Mouse (Mus musculus): ENCODE measurements around the gene Colgalt1. TPM values are rescaled to one million over a fixed set of nuclear protein-coding genes. Genes with fewer than 3 reads are reported as not detected.

Colgalt1 gene
- total and polyA plus RNA-seq, 3 experiments = 50.9 to 102 (median 59.0) TPM

DNA sequence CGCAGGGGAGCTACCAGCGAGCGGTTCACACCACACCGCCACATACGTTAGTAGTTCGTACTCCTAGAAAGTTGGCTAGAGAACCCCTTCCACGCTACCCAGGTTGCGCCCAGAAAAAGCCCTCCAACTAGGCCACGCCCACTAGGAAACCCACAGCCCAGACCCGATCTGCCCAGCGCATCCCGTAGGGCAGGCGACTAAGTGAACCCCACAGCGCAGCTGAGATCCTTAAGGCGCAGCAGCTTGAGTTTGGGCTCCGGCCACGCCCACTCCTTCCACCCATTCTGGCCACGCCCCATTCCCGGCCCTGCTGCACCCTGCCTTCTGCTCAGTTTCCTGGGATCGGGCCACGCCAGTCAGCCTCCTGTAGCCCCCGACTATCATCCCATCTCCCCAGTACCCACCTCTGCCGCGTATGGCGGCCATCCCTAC lies 19.0 kb downstream of the Colgalt1 start:
- no peaks in the 10 kb centered on the region for H3K27me3 ChIP-seq (ENCODE audit: control insufficient read depth in 1 of 2, insufficient read depth in 2 of 2, low read length in 2 of 2)
- H3K27ac ChIP-seq (ENCODE audit: control insufficient read depth, low read depth, low read length) = no peak overlapping the region; the same call in 1 of the 2 replicates
- H3K36me3 ChIP-seq (ENCODE audit: control insufficient read depth in 1 of 2, insufficient read depth in 2 of 2, low read length in 2 of 2) = peaks cover 0 to 12% of the 10 kb centered on the region in 2 experiments; a peak in 2 of 4 replicates
- H3K4me3 ChIP-seq (ENCODE audit: control insufficient read depth in 1 of 2, insufficient read depth in 1 of 2, low read depth in 2 of 2, low read length in 2 of 2) = peak overlapping the region; percentile 43 to 65
- peak overlapping the region; percentile 61 for H3K9ac ChIP-seq (ENCODE audit: control insufficient read depth, low read depth, low read length, poor library complexity, severe bottlenecking)
- H3K4me1 ChIP-seq (ENCODE audit: control insufficient read depth in 1 of 2, insufficient read depth in 2 of 2, low read length in 2 of 2) = peaks cover 2 to 35% of the 10 kb centered on the region in 2 experiments; a peak in 3 of 4 replicates
- peak; percentile 80 for DNase-seq (ENCODE audit: low read depth, low spot score)
- H3K79me2 ChIP-seq (ENCODE audit: control insufficient read depth, insufficient read depth, low read length, poor library complexity) = no peaks in the 10 kb centered on the region; the same call in 1 of the 2 replicates
- H3K9me3 ChIP-seq (replicated peaks; ENCODE audit: insufficient read depth, low read length) = no peaks in the 10 kb centered on the region
- TF ChIP-seq POLR2AphosphoS2 (IDR thresholded peaks at IDR 0.05; ENCODE audit: low read length) (no peak), SIN3A (IDR thresholded peaks at IDR 0.05; ENCODE audit: low read length) (0 out of 2 replicates have a peak, but pooled peaks have one; percentile 31), NRF1 (IDR thresholded peaks at IDR 0.05; ENCODE audit: insufficient read depth, low read depth, low read length, poor library complexity, severe bottlenecking) (peak; percentile 25; the same call in 1 of the 2 replicates), GABPA (IDR thresholded peaks at IDR 0.05; ENCODE audit: low read depth, low read length) (no peak), JUND (IDR thresholded peaks at IDR 0.05; ENCODE audit: low read depth, low read length) (no peak), E2F4 (IDR thresholded peaks at IDR 0.05; ENCODE audit: borderline replicate concordance, low read depth, low read length) (no peak)

- Histone ChIP-seq H3K27ac (ENCODE audit: control insufficient read depth, low read depth, low read length) (no peak overlapping the region), H3K79me2 (ENCODE audit: control insufficient read depth, insufficient read depth, low read length, poor library complexity) (no peaks in the 10 kb centered on the region; the same call in 1 of the 2 replicates), H3K36me3 (ENCODE audit: control insufficient read depth in 1 of 2, insufficient read depth in 2 of 2, low read length in 2 of 2) (peaks cover 0 to 12% of the 10 kb centered on the region in 2 experiments; a peak in 2 of 4 replicates), H3K27me3 (ENCODE audit: control insufficient read depth in 1 of 2, insufficient read depth in 2 of 2, low read length in 2 of 2) (no peaks in the 10 kb centered on the region), H3K4me3 (ENCODE audit: control insufficient read depth in 1 of 2, insufficient read depth in 1 of 2, low read depth in 2 of 2, low read length in 2 of 2) (no peak overlapping the region), H3K9me3 (replicated peaks; ENCODE audit: insufficient read depth, low read length) (no peaks in the 10 kb centered on the region), H3K4me1 (ENCODE audit: control insufficient read depth in 1 of 2, insufficient read depth in 2 of 2, low read length in 2 of 2) (peaks cover 2 to 35% of the 10 kb centered on the region in 2 experiments; a peak in 3 of 4 replicates), H3K9ac (ENCODE audit: control insufficient read depth, low read depth, low read length, poor library complexity, severe bottlenecking) (no peak overlapping the region)
- TF ChIP-seq NRF1 (IDR thresholded peaks at IDR 0.05; ENCODE audit: insufficient read depth, low read depth, low read length, poor library complexity, severe bottlenecking) (no peak), POLR2AphosphoS5 (IDR thresholded peaks at IDR 0.05; ENCODE audit: borderline replicate concordance, low read depth, low read length) (no peak), MEF2A (IDR thresholded peaks at IDR 0.05; ENCODE audit: extremely low read depth, insufficient replicate concordance, low read depth, low read length, poor library complexity, severe bottlenecking) (no peak), SMC3 (IDR thresholded peaks at IDR 0.05; ENCODE audit: low read depth, low read length) (no peak)
- DNase-seq (ENCODE audit: low read depth, low spot score) = no peak
These were observed 20.0 kb downstream of the Colgalt1 start for GRCm38 (mm10) chr8:71630761-71631160.

DNA sequence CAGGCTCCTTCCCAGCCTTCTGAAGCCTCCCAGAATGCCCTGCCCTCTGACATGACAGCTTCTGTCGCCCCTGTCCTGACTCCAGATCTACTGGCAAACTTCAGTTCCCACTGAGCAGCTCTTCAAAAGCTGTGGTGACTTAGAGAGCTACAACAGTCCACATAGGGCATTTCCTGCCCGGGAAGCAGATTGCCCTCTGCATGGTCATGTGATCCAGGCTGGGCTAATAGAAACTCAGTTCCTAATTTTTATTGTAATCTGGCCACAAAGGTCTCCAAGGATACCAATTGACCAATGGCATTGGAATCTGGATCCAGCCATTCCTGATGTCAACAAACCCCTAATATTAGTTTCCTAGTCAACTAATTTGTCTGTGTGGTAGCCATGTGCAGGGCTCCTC lies 21.1 kb downstream of the Colgalt1 start:
- no peak overlapping the region for H3K4me3 ChIP-seq (ENCODE audit: control insufficient read depth in 1 of 2, insufficient read depth in 1 of 2, low read depth in 2 of 2, low read length in 2 of 2)
- DNase-seq (ENCODE audit: low read depth, low spot score) = peak; percentile 44
- H3K27ac ChIP-seq (ENCODE audit: control insufficient read depth, low read depth, low read length) = no peak overlapping the region
- no peaks in the 10 kb centered on the region for H3K9me3 ChIP-seq (replicated peaks; ENCODE audit: insufficient read depth, low read length)
- TF ChIP-seq USF2 (IDR thresholded peaks at IDR 0.05; ENCODE audit: borderline replicate concordance in 1 of 2, insufficient read depth in 1 of 2, low read depth in 1 of 2, low read length in 2 of 2) = peak; percentile 28 to 68; a peak in 1 of 4 replicates
- no peak for TF ChIP-seq UBTF (IDR thresholded peaks at IDR 0.05; ENCODE audit: borderline replicate concordance, insufficient read depth, low read depth, low read length)
- peak; percentile 90 for TF ChIP-seq USF1 (IDR thresholded peaks at IDR 0.05; ENCODE audit: low read depth, low read length)
- TF ChIP-seq MAX (IDR thresholded peaks at IDR 0.05; ENCODE audit: low read length) = peak; percentile 39; the same call in 1 of the 2 replicates
- 0 out of 2 replicates have a peak, but pooled peaks have one; percentile 16 for TF ChIP-seq NELFE (IDR thresholded peaks at IDR 0.05; ENCODE audit: low read depth, low read length)
- TF ChIP-seq TCF12 (IDR thresholded peaks at IDR 0.05; ENCODE audit: low read depth, low read length) = no peak
- no peaks in the 10 kb centered on the region for H3K27me3 ChIP-seq (ENCODE audit: control insufficient read depth in 1 of 2, insufficient read depth in 2 of 2, low read length in 2 of 2)
- H3K4me1 ChIP-seq (ENCODE audit: control insufficient read depth in 1 of 2, insufficient read depth in 2 of 2, low read length in 2 of 2) = peaks cover 2 to 35% of the 10 kb centered on the region in 2 experiments; a peak in 3 of 4 replicates
- no peaks in the 10 kb centered on the region; the same call in 1 of the 2 replicates for H3K79me2 ChIP-seq (ENCODE audit: control insufficient read depth, insufficient read depth, low read length, poor library complexity)
- peak overlapping the region; percentile 23 for H3K9ac ChIP-seq (ENCODE audit: control insufficient read depth, low read depth, low read length, poor library complexity, severe bottlenecking)
- H3K36me3 ChIP-seq (ENCODE audit: control insufficient read depth in 1 of 2, insufficient read depth in 2 of 2, low read length in 2 of 2) = peaks cover 0 to 12% of the 10 kb centered on the region in 2 experiments; a peak in 2 of 4 replicates
